Mouse (Mus musculus) midbrain, embryonic 15.5 days (tissue): ENCODE results near the gene Trim41. TPM values are rescaled to one million over a fixed set of nuclear protein-coding genes. Genes with fewer than 3 reads are reported as not detected.
"Not testable (repeated sequence)": the region's sequence is repeated elsewhere in the genome, so short reads cannot be mapped to it uniquely, and the experiment has no call there.

Experiments
- ATAC-seq: fragments of 200-750 bp; cut with Nextera tagmentation; replicated peaks from 2 replicates; pipeline ENCODE4 v1.8.0; 2017; ENCODE audit warnings: moderate TSS enrichment
- H3K27ac ChIP-seq: fragments of 300-500 bp; sonication (generic); 2 replicates; pipeline ENCODE4 v1.5.1; 2015; ENCODE audit warnings: mild to moderate bottlenecking, inconsistent platforms
- H3K27me3 ChIP-seq: fragments of 300-500 bp; sonication (generic); replicated peaks from 2 replicates; pipeline ENCODE4 v1.6.1; 2015; ENCODE audit warnings: inconsistent platforms
- H3K36me3 ChIP-seq: fragments of 300-500 bp; sonication (generic); replicated peaks from 2 replicates; pipeline ENCODE4 v1.6.1; 2015; ENCODE audit warnings: inconsistent platforms
- H3K4me1 ChIP-seq: fragments of 300-500 bp; sonication (generic); 2 replicates; pipeline ENCODE4 v1.6.1; 2015; ENCODE audit warnings: inconsistent platforms
- H3K4me2 ChIP-seq: fragments of 300-500 bp; sonication (generic); 2 replicates; pipeline ENCODE4 v1.6.1; 2015; ENCODE audit warnings: inconsistent platforms, mild to moderate bottlenecking, moderate library complexity
- H3K4me3 ChIP-seq: fragments of 300-500 bp; sonication (generic); 2 replicates; pipeline ENCODE4 v1.5.1; 2015; ENCODE audit warnings: mild to moderate bottlenecking, inconsistent platforms
- H3K9ac ChIP-seq: fragments of 300-500 bp; sonication (generic); 2 replicates; pipeline ENCODE4 v1.6.1; 2015; ENCODE audit warnings: mild to moderate bottlenecking, inconsistent platforms
- H3K9me3 ChIP-seq: fragments of 300-500 bp; sonication (generic); 2 replicates; pipeline ENCODE4 v1.6.1; 2016; ENCODE audit warnings: inconsistent platforms
- WGBS: fragments of 180-500 bp; shearing (Covaris S2); methylation state at CpG from one replicate; pipeline ENCODE4 v1.1.7; 2015; ENCODE audit warnings: mixed read lengths; 5-methylcytosine and 5-hydroxymethylcytosine counted together
- polyA plus RNA-seq: library from polyadenylated mRNA; unstranded; fragments of >200 nt; fragmentation: Nextera tagmentation; extraction: Ambion mirVana; gene quantifications from 2 replicates; pipeline ENCODE4 v1.2.1, GENCODE M21; 2015

Trim41 gene
- polyA plus RNA-seq, 1 experiment from 2014 or later, result 7.3 TPM

GRCm38 (mm10) chr11:48835923-48836322 lies 18.8 kb upstream of the Trim41 start:
- Histone ChIP-seq H3K4me3 (no peak overlapping the region), H3K27me3 (peaks cover 7% of the 10 kb centered on the region; the same call in 1 of the 2 replicates), H3K27ac (no peak overlapping the region), H3K4me2 (no peak overlapping the region), H3K9me3 (no peaks in the 10 kb centered on the region), H3K9ac (no peak overlapping the region), H3K4me1 (peaks cover 18% of the 10 kb centered on the region), H3K36me3 (no peaks in the 10 kb centered on the region)
- WGBS, result 81% methylated on average over 6 of the region's 6 CpGs
- no peak for ATAC-seq

GRCm38 (mm10) chr11:48833731-48834639 lies 16.8 kb upstream of the Trim41 start:
- Histone ChIP-seq H3K4me3 (peak overlapping the region; percentile 58), H3K4me1 (peaks cover 18% of the 10 kb centered on the region), H3K27me3 (0 out of 2 replicates have a peak, but pooled peaks cover 3% of the 10 kb centered on the region), H3K9me3 (no peaks in the 10 kb centered on the region), H3K4me2 (peak overlapping the region; percentile 59), H3K27ac (peak overlapping the region; percentile 77), H3K9ac (peak overlapping the region; percentile 70), H3K36me3 (no peaks in the 10 kb centered on the region)
- under 1% methylated on average over 30 of the region's 30 CpGs for WGBS
- ATAC-seq, result peak; percentile 90

- ATAC-seq, result no peak
- Histone ChIP-seq H3K27me3 (0 out of 2 replicates have a peak, but pooled peaks cover 3% of the 10 kb centered on the region), H3K9me3 (no peaks in the 10 kb centered on the region), H3K4me2 (peak overlapping the region; percentile 59), H3K4me3 (peak overlapping the region; percentile 58; the same call in 1 of the 2 replicates), H3K9ac (no peak overlapping the region), H3K27ac (no peak overlapping the region), H3K36me3 (no peaks in the 10 kb centered on the region), H3K4me1 (peaks cover 12% of the 10 kb centered on the region)
- WGBS, result 47% methylated on average over 8 of the region's 9 CpGs
Observed at GRCm38 (mm10) chr11:48833078-48833730, 16.1 kb upstream of the Trim41 start.

- no peak for ATAC-seq
- 83% methylated on average over 2 of the region's 2 CpGs for WGBS
- Histone ChIP-seq H3K9ac (no peak overlapping the region), H3K4me1 (peaks cover 11% of the 10 kb centered on the region), H3K4me3 (no peak overlapping the region), H3K36me3 (no peaks in the 10 kb centered on the region), H3K27me3 (0 out of 2 replicates have a peak, but pooled peaks cover 5% of the 10 kb centered on the region), H3K9me3 (no peaks in the 10 kb centered on the region), H3K4me2 (no peak overlapping the region), H3K27ac (no peak overlapping the region)
Observed at GRCm38 (mm10) chr11:48831273-48831672, 14.1 kb upstream of the Trim41 start.

- no peak overlapping the region for H3K4me2 ChIP-seq
- WGBS, result 81% methylated on average over 2 of the region's 2 CpGs
- H3K4me1 ChIP-seq, result peaks cover 11% of the 10 kb centered on the region
- no peak for ATAC-seq
- H3K4me3 ChIP-seq, result no peak overlapping the region
- H3K27ac ChIP-seq, result no peak overlapping the region
- no peaks in the 10 kb centered on the region for H3K9me3 ChIP-seq
- no peaks in the 10 kb centered on the region for H3K36me3 ChIP-seq
- H3K27me3 ChIP-seq, result 0 out of 2 replicates have a peak, but pooled peaks cover 5% of the 10 kb centered on the region
- H3K9ac ChIP-seq, result no peak overlapping the region
Observed at GRCm38 (mm10) chr11:48830279-48830678, 13.1 kb upstream of the Trim41 start.

GRCm38 (mm10) chr11:48827926-48828325 lies 10.8 kb upstream of the Trim41 start:
- WGBS, result 68% methylated on average over 6 of the region's 6 CpGs

GRCm38 (mm10) chr11:48826752-48827096 lies 9.6 kb upstream of the Trim41 start:
- 1% methylated on average over 6 of the region's 6 CpGs for whole genome bisulfite sequencing
- peaks cover 26% of the 10 kb centered on the region for H3K4me1 ChIP-seq
- peaks cover 26% of the 10 kb centered on the region for H3K27me3 ChIP-seq
- peak overlapping the region; percentile 43 for H3K4me3 ChIP-seq
- 0 out of 2 replicates have a peak overlapping the region, but pooled peaks have one; percentile 8 for H3K9ac ChIP-seq
- H3K9me3 ChIP-seq, result no peaks in the 10 kb centered on the region
- peak overlapping the region; percentile 25; the same call in 1 of the 2 replicates for H3K27ac ChIP-seq
- H3K36me3 ChIP-seq, result no peaks in the 10 kb centered on the region
- H3K4me2 ChIP-seq, result peak overlapping the region; percentile 66
- ATAC-seq, result no peak

More at GRCm38 (mm10) chr11:48827926-48828325, 10.8 kb upstream of the Trim41 start:
- no peak for ATAC-seq
- no peak overlapping the region for H3K4me3 ChIP-seq
- no peak overlapping the region for H3K27ac ChIP-seq
- peaks cover 23% of the 10 kb centered on the region for H3K4me1 ChIP-seq
- no peaks in the 10 kb centered on the region for H3K9me3 ChIP-seq
- no peaks in the 10 kb centered on the region for H3K36me3 ChIP-seq
- H3K4me2 ChIP-seq, result no peak overlapping the region
- H3K27me3 ChIP-seq, result peaks cover 19% of the 10 kb centered on the region
- no peak overlapping the region for H3K9ac ChIP-seq

GRCm38 (mm10) chr11:48825979-48826751 lies 9.0 kb upstream of the Trim41 start, which contains the start of the genes Trim7 and Gm12184:
TSS of gene Trim7 (plus strand) at chr11:48826140.
TSS of gene Gm12184 (minus strand) at chr11:48826655.
- peak; percentile 79 for ATAC-seq
- H3K27ac ChIP-seq, result peak within 1 kb of the TSS; percentile 25; the same call in 1 of the 2 replicates
- H3K4me1 ChIP-seq, result peaks cover 26% of the 10 kb centered on the region
- H3K4me2 ChIP-seq, result peak within 1 kb of the TSS; percentile 66
- H3K4me3 ChIP-seq, result peak within 1 kb of the TSS; percentile 43
- H3K9ac ChIP-seq, result 0 out of 2 replicates have a peak within 1 kb of the TSS, but pooled peaks have one; percentile 8
- not testable (repeated sequence) for H3K36me3 ChIP-seq, H3K9me3 ChIP-seq
- 0% methylated on average over 53 of the region's 92 CpGs for WGBS
- peaks cover 26% of the 10 kb centered on the region for H3K27me3 ChIP-seq

- no peaks in the 10 kb centered on the region for H3K36me3 ChIP-seq
- peak overlapping the region; percentile 56 for H3K4me2 ChIP-seq
- ATAC-seq, result no peak
- 0 out of 2 replicates have a peak overlapping the region, but pooled peaks have one; percentile 2 for H3K9ac ChIP-seq
- H3K9me3 ChIP-seq, result no peaks in the 10 kb centered on the region
- 4% methylated on average over 22 of the region's 22 CpGs for WGBS
- peaks cover 26% of the 10 kb centered on the region for H3K27me3 ChIP-seq
- no peak overlapping the region for H3K27ac ChIP-seq
- peaks cover 26% of the 10 kb centered on the region for H3K4me1 ChIP-seq
- H3K4me3 ChIP-seq, result peak overlapping the region; percentile 35
Observed at GRCm38 (mm10) chr11:48824311-48824830, 7.2 kb upstream of the Trim41 start.

- Histone ChIP-seq H3K27ac (no peak overlapping the region), H3K4me3 (peak overlapping the region; percentile 35), H3K27me3 (peaks cover 26% of the 10 kb centered on the region), H3K9ac (peak overlapping the region; percentile 2; the same call in 1 of the 2 replicates), H3K4me2 (peak overlapping the region; percentile 56), H3K36me3 (no peaks in the 10 kb centered on the region), H3K9me3 (no peaks in the 10 kb centered on the region), H3K4me1 (peaks cover 29% of the 10 kb centered on the region)
- WGBS, result under 1% methylated on average over 15 of the region's 15 CpGs
- ATAC-seq, result 0 out of 2 replicates have a peak, but pooled peaks have one; percentile 18
Observed at GRCm38 (mm10) chr11:48823536-48823972, 6.4 kb upstream of the Trim41 start.

GRCm38 (mm10) chr11:48822768-48823512 lies 5.8 kb upstream of the Trim41 start:
- H3K9ac ChIP-seq, result no peak overlapping the region
- H3K4me2 ChIP-seq, result peak overlapping the region; percentile 56

More at GRCm38 (mm10) chr11:48822768-48823512, 5.8 kb upstream of the Trim41 start:
- Histone ChIP-seq H3K36me3 (no peaks in the 10 kb centered on the region), H3K4me1 (peaks cover 29% of the 10 kb centered on the region), H3K27ac (no peak overlapping the region), H3K4me3 (peak overlapping the region; percentile 35), H3K27me3 (peaks cover 25% of the 10 kb centered on the region), H3K9me3 (no peaks in the 10 kb centered on the region)
- 32% methylated on average over 14 of the region's 14 CpGs for WGBS
- ATAC-seq, result no peak
